Mouse (Mus musculus) G1E (cell line): ENCODE measurements around the gene Steap3. TPM values are rescaled to one million over a fixed set of nuclear protein-coding genes. Genes with fewer than 3 reads are reported as not detected.

Source experiments
- ATAC-seq: 2 replicates; pipeline ENCODE4 v1.8.0; 2016; ENCODE audit warnings: mild to moderate bottlenecking; ENCODE audit not compliant: insufficient number of reproducible peaks, poor library complexity, low FRiP score, severe bottlenecking; ENCODE audit errors: extremely low read depth
- DNase-seq: peaks from one replicate; pipeline ENCODE4 v3.0.0; 2012; ENCODE audit warnings: low spot score
- H3K27me3 ChIP-seq: 2 replicates; pipeline ENCODE4 v1.6.1; 2012; ENCODE audit warnings: mild to moderate bottlenecking, low read length, inconsistent platforms; ENCODE audit not compliant: insufficient read depth
- H3K36me3 ChIP-seq: replicated peaks from 2 replicates; pipeline ENCODE3; 2012; ENCODE audit warnings: mild to moderate bottlenecking, inconsistent platforms
- H3K4me1 ChIP-seq: 2 replicates; pipeline ENCODE4 v1.6.1; 2012; ENCODE audit warnings: low read depth, low read length, inconsistent platforms, mixed read lengths; ENCODE audit not compliant: insufficient read depth
- H3K4me3 ChIP-seq: 2 replicates; pipeline ENCODE4 v1.5.1; 2012; ENCODE audit warnings: low read depth, mild to moderate bottlenecking, inconsistent platforms, low read length, moderate library complexity, mixed read lengths
- H3K9me3 ChIP-seq: replicated peaks from 2 replicates; pipeline ENCODE4 v1.6.1; 2012; ENCODE audit warnings: inconsistent platforms
- CTCF ChIP-seq: IDR thresholded peaks from 2 replicates; pipeline ENCODE4 v1.5.1; 2012; ENCODE audit warnings: low read depth, low read length, inconsistent platforms, mixed read lengths
- GATA1 ChIP-seq: IDR thresholded peaks from 2 replicates; pipeline ENCODE4 v1.6.1; 2012; ENCODE audit warnings: borderline replicate concordance, low read length, inconsistent platforms, mixed read lengths
- GATA2 ChIP-seq: IDR thresholded peaks from 2 replicates; pipeline ENCODE4 v1.6.1; 2012; ENCODE audit warnings: low read depth, low read length, inconsistent platforms, borderline replicate concordance
- POLR2AphosphoS5 ChIP-seq: IDR thresholded peaks from 2 replicates; pipeline ENCODE4 v1.6.1; 2012; ENCODE audit warnings: low read depth, low read length, inconsistent platforms; ENCODE audit not compliant: insufficient replicate concordance
- TAL1 ChIP-seq: conservative IDR thresholded peaks from 2 replicates; pipeline ENCODE4 v1.6.1; 2012; ENCODE audit warnings: low read depth, low read length, inconsistent platforms, mixed read lengths
- polyA plus RNA-seq: library from polyadenylated mRNA; stranded (reverse); fragments of >175 nt; gene quantifications from 2 replicates; pipeline ENCODE4 v1.2.3, GENCODE M21; 2012
- total RNA-seq, 2 experiments: library from RNA; stranded (forward) in 1 of 2; stranded (reverse) in 1 of 2; fragments of 200-1000 nt in 1 of 2; fragments of >200 nt in 1 of 2; fragmentation: Nextera tagmentation in 1 of 2; gene quantifications; 2 replicates each; pipeline ENCODE4 v1.2.3; 2014 to 2017

Gene Steap3
- total and polyA plus RNA-seq, 3 experiments: 10.2 to 67.2 (median 28.5) TPM

DNA sequence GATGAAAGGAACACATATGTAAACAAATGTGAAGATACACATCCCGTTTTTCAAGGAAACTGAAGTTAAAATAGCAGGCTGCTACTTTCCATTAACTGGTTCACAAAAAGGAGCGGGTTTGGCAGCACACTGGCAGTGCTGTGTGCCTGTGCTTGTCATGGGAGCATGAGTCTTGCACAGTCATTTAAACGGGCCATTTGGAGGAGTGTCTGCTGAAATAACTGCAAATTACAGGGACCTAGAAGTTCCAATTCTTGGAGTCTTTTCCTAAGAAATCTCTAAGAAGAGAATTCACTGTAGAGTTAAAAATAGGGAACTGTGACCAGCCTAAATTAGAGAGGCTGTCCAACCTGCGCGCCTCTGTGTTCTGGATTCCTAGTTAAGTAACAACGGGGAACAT is 81.6 kb downstream of the Steap3 start:
- no peak for ATAC-seq

DNA sequence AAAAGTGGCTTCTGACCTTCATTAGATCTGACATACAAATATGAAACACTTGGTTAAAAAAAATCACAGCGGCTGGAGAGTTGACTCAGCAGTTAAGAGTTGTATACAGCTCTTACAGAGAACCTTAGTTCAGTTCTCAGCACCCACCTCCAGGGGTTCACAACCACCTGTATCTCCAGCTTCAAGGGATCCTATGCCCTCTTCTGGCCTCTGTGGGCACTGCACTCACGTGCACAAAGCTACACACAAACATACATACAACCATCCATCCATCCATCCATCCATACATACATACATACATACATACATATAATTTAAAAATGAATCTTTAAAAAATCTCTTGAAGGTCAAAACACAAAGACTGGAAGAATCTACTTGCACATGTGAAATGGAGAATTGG is 82.2 kb downstream of the Steap3 start:
- Histone ChIP-seq H3K4me1 (no peaks in the 10 kb centered on the region), H3K4me3 (no peak overlapping the region), H3K9me3 (no peaks in the 10 kb centered on the region), H3K36me3 (no peaks in the 10 kb centered on the region), H3K27me3 (no peaks in the 10 kb centered on the region; the same call in 1 of the 2 replicates)
- DNase-seq: no peak
- TF ChIP-seq POLR2AphosphoS5 (no peak), CTCF (no peak), GATA1 (no peak), TAL1 (no peak), GATA2 (no peak)
- ATAC-seq: no peak

More for the DNA sequence above, 81.6 kb downstream of the Steap3 start:
- Histone ChIP-seq H3K9me3 (no peaks in the 10 kb centered on the region), H3K36me3 (no peaks in the 10 kb centered on the region), H3K4me3 (no peak overlapping the region), H3K4me1 (no peaks in the 10 kb centered on the region), H3K27me3 (no peaks in the 10 kb centered on the region; the same call in 1 of the 2 replicates)
- TF ChIP-seq CTCF: no peak
- no peak for TF ChIP-seq POLR2AphosphoS5
- no peak for TF ChIP-seq TAL1
- TF ChIP-seq GATA2: no peak
- TF ChIP-seq GATA1: no peak
- no peak for DNase-seq

DNA sequence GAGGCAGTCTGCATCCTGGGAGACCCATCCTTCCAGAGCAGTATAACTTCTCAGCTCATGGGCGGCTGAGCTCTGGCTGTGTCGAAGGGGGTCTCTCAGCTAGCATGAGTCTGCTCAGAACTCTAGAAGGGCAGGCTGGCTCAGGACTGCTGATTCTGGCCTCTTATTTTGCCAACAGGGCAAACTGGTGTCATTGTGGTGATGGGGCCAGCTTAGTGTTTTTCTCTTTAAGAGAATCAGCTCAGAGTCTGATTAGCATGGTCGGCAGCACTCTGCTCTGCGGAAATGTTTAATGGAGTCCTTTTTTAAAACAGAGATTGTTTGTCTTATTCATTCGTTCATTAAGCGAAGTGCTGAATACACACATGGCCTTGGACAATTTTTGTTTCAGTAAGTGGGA is 83.3 kb downstream of the Steap3 start:
- no peak for DNase-seq
- no peaks in the 10 kb centered on the region for H3K4me1 ChIP-seq
- no peak overlapping the region for H3K4me3 ChIP-seq
- no peak for ATAC-seq
- TF ChIP-seq GATA2 (no peak), CTCF (no peak), POLR2AphosphoS5 (no peak), TAL1 (no peak), GATA1 (no peak)
- no peaks in the 10 kb centered on the region; the same call in 1 of the 2 replicates for H3K27me3 ChIP-seq
- H3K36me3 ChIP-seq: no peaks in the 10 kb centered on the region
- no peaks in the 10 kb centered on the region for H3K9me3 ChIP-seq

DNA sequence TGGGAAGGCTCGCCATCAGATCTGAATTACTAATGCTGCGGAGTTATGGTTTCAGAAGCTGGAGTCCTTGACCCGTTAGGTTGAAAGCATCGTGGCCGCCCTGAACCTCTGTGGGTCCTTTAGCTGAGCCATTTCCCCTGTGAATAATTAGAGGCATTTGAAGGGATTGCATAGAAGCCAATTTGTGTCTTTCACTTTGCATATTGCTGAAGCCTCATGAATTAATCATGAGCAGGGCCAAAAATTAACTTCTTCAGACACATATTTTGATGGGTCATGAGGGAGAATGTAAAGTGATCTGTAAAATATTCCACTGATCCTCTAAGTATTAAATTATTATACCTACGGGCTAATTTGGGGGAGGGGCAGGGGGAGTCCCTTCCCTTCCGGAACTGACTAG is 85.4 kb downstream of the Steap3 start:
- Histone ChIP-seq H3K27me3 (no peaks in the 10 kb centered on the region; the same call in 1 of the 2 replicates), H3K4me1 (no peaks in the 10 kb centered on the region), H3K4me3 (no peak overlapping the region), H3K36me3 (no peaks in the 10 kb centered on the region), H3K9me3 (no peaks in the 10 kb centered on the region)
- no peak for ATAC-seq
- TF ChIP-seq POLR2AphosphoS5 (no peak), CTCF (no peak), TAL1 (no peak), GATA1 (no peak), GATA2 (no peak)
- DNase-seq: no peak

DNA sequence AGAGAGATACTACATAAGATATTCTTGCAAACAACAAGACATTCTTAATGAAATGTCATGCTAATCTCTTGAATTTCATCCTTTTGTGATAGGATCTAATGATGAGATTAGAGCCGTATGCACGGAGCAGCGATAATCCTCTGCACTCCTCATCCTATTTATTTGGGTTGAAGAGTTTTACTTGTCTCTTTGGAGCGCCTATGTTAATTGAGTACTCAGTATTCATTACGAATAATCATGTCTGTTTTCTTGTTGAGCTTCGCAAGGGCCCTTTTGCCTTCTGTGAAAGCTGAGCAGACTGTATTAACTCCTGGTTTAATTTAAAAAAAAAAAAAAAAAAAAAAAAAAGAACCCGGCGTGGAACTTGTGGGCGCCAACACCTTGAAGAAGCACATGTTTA is 85.8 kb downstream of the Steap3 start:
- Histone ChIP-seq H3K4me1 (no peaks in the 10 kb centered on the region), H3K9me3 (no peaks in the 10 kb centered on the region), H3K27me3 (no peaks in the 10 kb centered on the region; the same call in 1 of the 2 replicates), H3K4me3 (no peak overlapping the region), H3K36me3 (no peaks in the 10 kb centered on the region)
- TF ChIP-seq TAL1 (no peak), CTCF (no peak), POLR2AphosphoS5 (no peak), GATA1 (no peak), GATA2 (no peak)
- ATAC-seq: no peak
- no peak for DNase-seq

DNA sequence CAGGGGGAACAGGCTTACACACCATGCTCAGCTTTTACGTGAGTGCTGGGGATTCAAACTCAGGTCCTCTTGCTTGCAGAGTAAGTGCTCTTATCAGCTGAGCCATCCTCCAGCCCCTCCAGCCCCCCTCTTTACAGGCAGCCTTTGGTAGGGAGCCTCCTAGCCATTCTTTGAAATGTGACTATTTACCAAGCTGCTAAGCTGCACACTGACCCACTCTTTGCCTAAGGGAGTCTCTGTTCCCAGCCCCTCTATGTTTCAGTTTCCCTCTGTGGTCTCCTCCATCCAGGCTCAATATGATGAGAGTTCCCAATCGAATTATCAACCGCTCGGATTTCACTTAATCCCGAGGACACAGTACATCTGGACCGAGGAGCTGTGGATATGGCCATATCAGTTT is 86.3 kb downstream of the Steap3 start:
- no peaks in the 10 kb centered on the region for H3K27me3 ChIP-seq
- ATAC-seq (no peak), DNase-seq (no peak)
- no peaks in the 10 kb centered on the region for H3K4me1 ChIP-seq
- TF ChIP-seq TAL1: no peak
- no peak overlapping the region for H3K4me3 ChIP-seq
- H3K36me3 ChIP-seq: no peaks in the 10 kb centered on the region
- no peaks in the 10 kb centered on the region for H3K9me3 ChIP-seq

DNA sequence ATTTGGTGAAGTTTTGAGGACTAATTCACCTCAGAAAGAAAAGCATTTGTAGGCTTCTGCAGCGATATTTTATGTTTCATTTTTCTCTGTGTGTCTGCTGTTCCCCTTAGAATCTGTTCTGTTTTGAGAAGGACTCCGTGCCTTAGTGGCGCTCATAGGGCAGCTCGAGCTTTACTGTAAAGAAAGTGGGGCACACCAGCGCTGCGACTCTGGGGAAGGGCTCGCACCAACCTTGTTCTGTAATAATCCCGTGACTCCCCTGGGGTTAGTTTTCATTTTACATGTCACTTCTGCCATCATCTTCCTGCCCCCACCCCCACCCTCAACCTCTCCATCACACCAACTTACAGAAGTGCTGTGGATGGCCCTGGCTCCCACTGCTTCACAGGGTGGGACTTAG is 95.4 kb downstream of the Steap3 start:
- H3K27me3 ChIP-seq: no peaks in the 10 kb centered on the region
- H3K9me3 ChIP-seq: no peaks in the 10 kb centered on the region
- ATAC-seq: no peak
- H3K36me3 ChIP-seq: peaks cover 10% of the 10 kb centered on the region
- no peak overlapping the region for H3K4me3 ChIP-seq
- TF ChIP-seq GATA1 (no peak), TAL1 (no peak), POLR2AphosphoS5 (no peak), GATA2 (no peak), CTCF (no peak)
- H3K4me1 ChIP-seq: no peaks in the 10 kb centered on the region; the same call in 1 of the 2 replicates
- no peak for DNase-seq
